Comparison of ENCODE assay signal across 9 mouse cellular contexts in genomic region chr19:45795406-45795944, GRCm38 (mm10). TPM values are rescaled to one million over a fixed set of nuclear protein-coding genes. Genes with fewer than 3 reads are reported as not detected.
DNase-seq lines count a peak whose midpoint lies in the region; ATAC-seq and TF ChIP-seq lines count a peak whose summit lies in the region.
"Had no signal": no experiment of that assay in that cellular context is flagged by ENCODE, and none has a peak within 500 bp of the region (broad histone marks: within the 10 kb centered on the region; RNA-seq: fewer than 3 reads in every experiment).

No protein-coding gene starts in this region.

- ATAC-seq in liver, embryonic 13.5 days (ENCODE audit: low read depth) = no peak
- peak; percentile 12; the same call in 1 of the 2 replicates for ATAC-seq in stomach, postnatal 0 days (ENCODE audit: low FRiP score, low TSS enrichment)

- peaks cover 16% of the 10 kb centered on the region for H3K4me1 ChIP-seq in testis, adult 2 months (ENCODE audit: control insufficient read depth, insufficient read depth, low read length)
- H3K4me1 ChIP-seq in liver, embryonic 13.5 days (replicated peaks) = peaks cover 24% of the 10 kb centered on the region
- no peaks in the 10 kb centered on the region; the same call in 1 of the 2 replicates for H3K4me1 ChIP-seq in stomach, postnatal 0 days (replicated peaks; ENCODE audit: control insufficient read depth, insufficient read depth)

- WGBS in liver, embryonic 13.5 days (ENCODE audit: insufficient replicate concordance) = 32% methylated on average over 15 of the region's 15 CpGs
- WGBS in stomach, postnatal 0 days = 23% methylated on average over 14 of the region's 15 CpGs

- 0 out of 2 replicates have a peak overlapping the region, but pooled peaks have one; percentile 25 for H3K4me3 ChIP-seq in testis, adult 2 months (ENCODE audit: control insufficient read depth, low read depth, low read length)
- H3K4me3 ChIP-seq in liver, embryonic 13.5 days (replicated peaks) = 0 out of 2 replicates have a peak overlapping the region, but pooled peaks have one; percentile 2
- no peak overlapping the region for H3K4me3 ChIP-seq in stomach, postnatal 0 days (ENCODE audit: low read depth, low read length)

- intact Hi-C loops in heart, postnatal 25 days (cut with DNase I) = no loop called here

- TF ChIP-seq EP300 in stomach, postnatal 0 days (optimal IDR thresholded peaks at IDR 0.05) = no peak

- no peak for TF ChIP-seq CTCF in testis, adult 2 months (IDR thresholded peaks at IDR 0.05; ENCODE audit: control insufficient read depth, insufficient read depth, insufficient replicate concordance, low read depth, low read length)
- TF ChIP-seq CTCF in stomach, postnatal 0 days (IDR thresholded peaks at IDR 0.05; ENCODE audit: low read depth) = no peak

- no peaks in the 10 kb centered on the region for H3K27me3 ChIP-seq in testis, adult 2 months (ENCODE audit: control insufficient read depth, insufficient read depth, low read length)
- no peaks in the 10 kb centered on the region for H3K27me3 ChIP-seq in liver, embryonic 13.5 days
- H3K27me3 ChIP-seq in stomach, postnatal 0 days (ENCODE audit: control insufficient read depth, insufficient read depth, low read length) = no peaks in the 10 kb centered on the region

- H3K4me2 ChIP-seq in liver, embryonic 13.5 days = peak overlapping the region; percentile 52
- H3K4me2 ChIP-seq in stomach, postnatal 0 days (replicated peaks; ENCODE audit: low read depth) = peak overlapping the region; percentile 34

- H3K9me3 ChIP-seq in liver, embryonic 13.5 days (replicated peaks) = no peaks in the 10 kb centered on the region; the same call in 1 of the 2 replicates
- H3K9me3 ChIP-seq in stomach, postnatal 0 days (ENCODE audit: control insufficient read depth, low read length) = no peaks in the 10 kb centered on the region

- no peak for TF ChIP-seq POLR2A in testis, adult 2 months (IDR thresholded peaks at IDR 0.05; ENCODE audit: control insufficient read depth, low read depth, low read length)

- H3K36me3 ChIP-seq in testis, adult 2 months (ENCODE audit: control insufficient read depth, insufficient read depth, low read length) = no peaks in the 10 kb centered on the region
- H3K36me3 ChIP-seq in liver, embryonic 13.5 days = no peaks in the 10 kb centered on the region
- no peaks in the 10 kb centered on the region for H3K36me3 ChIP-seq in stomach, postnatal 0 days (ENCODE audit: control insufficient read depth, insufficient read depth, low read length)

- peak overlapping the region; percentile 2; the same call in 1 of the 2 replicates for H3K27ac ChIP-seq in testis, adult 2 months (ENCODE audit: control insufficient read depth, insufficient read depth, low read depth, low read length)
- no peak overlapping the region for H3K27ac ChIP-seq in liver, embryonic 13.5 days
- no peak overlapping the region for H3K27ac ChIP-seq in stomach, postnatal 0 days (replicated peaks)

- H3K9ac ChIP-seq in liver, embryonic 13.5 days = no peak overlapping the region
- H3K9ac ChIP-seq in stomach, postnatal 0 days (ENCODE audit: low read length) = no peak overlapping the region

- DNase-seq in heart, adult 11 months = peak; percentile 78
- DNase-seq in heart, postnatal 25 days (ENCODE audit: low spot score) = no peak
- DNase-seq in testis, postnatal 14 days (ENCODE audit: low spot score) = no peak
- DNase-seq in liver, embryonic 13.5 days = no peak
- no peak for DNase-seq in stomach, postnatal 0 days (ENCODE audit: low spot score)
- no peak for DNase-seq in spleen, postnatal 10 days (ENCODE audit: low spot score in 2 of 2)
- DNase-seq in urinary bladder, postnatal 10 days (ENCODE audit: low spot score) = no peak

RNA-seq across cellular contexts. Expression of gene Mgea5, which starts 11.8 kb away (rescaled TPM):
- 10 to 100 TPM; 61.6 to 71.0 TPM for total RNA-seq in heart, postnatal 25 days (2021)
- polyA plus RNA-seq in testis, adult 2 months (2012; rRNA removed) = 52.2 and 56.7 TPM in 2 replicates
- 17.7 and 19.1 TPM in 2 replicates for polyA plus RNA-seq in liver, embryonic 13.5 days (2015; fragmentation: Nextera tagmentation; extraction: Ambion mirVana)
- polyA plus RNA-seq in stomach, postnatal 0 days (2015; fragmentation: Nextera tagmentation; extraction: Ambion mirVana) = 16.5 and 19.0 TPM in 2 replicates

RNA-seq across cellular contexts. Expression of gene Kcnip2, which starts 20.4 kb away (rescaled TPM):
- total RNA-seq in heart, postnatal 25 days (2021) = 100 to 1,000 TPM; 205 to 217 TPM
- 50.1 and 64.9 TPM in 2 replicates for polyA plus RNA-seq in testis, adult 2 months (2012; rRNA removed)
- 1.3 and 1.6 TPM in 2 replicates for polyA plus RNA-seq in liver, embryonic 13.5 days (2015; fragmentation: Nextera tagmentation; extraction: Ambion mirVana)
- polyA plus RNA-seq in stomach, postnatal 0 days (2015; fragmentation: Nextera tagmentation; extraction: Ambion mirVana) = 2.1 and 2.2 TPM in 2 replicates
- total RNA-seq: common myeloid progenitor, adult 5-6 weeks had no signal

RNA-seq across cellular contexts. Expression of gene Npm3, which starts 46.1 kb away (rescaled TPM):
- total RNA-seq in heart, postnatal 25 days (2021) = 10 to 100 TPM; 16.9 TPM
- polyA plus RNA-seq in testis, adult 2 months (2012; rRNA removed) = 212 and 245 TPM in 2 replicates
- 13.9 and 15.4 TPM in 2 replicates for polyA plus RNA-seq in liver, embryonic 13.5 days (2015; fragmentation: Nextera tagmentation; extraction: Ambion mirVana)
- 9.9 and 10.9 TPM in 2 replicates for polyA plus RNA-seq in stomach, postnatal 0 days (2015; fragmentation: Nextera tagmentation; extraction: Ambion mirVana)

RNA-seq across cellular contexts. Expression of gene Fgf8, which starts 52.8 kb away (rescaled TPM):
- total RNA-seq in heart, postnatal 25 days (2021) = not detected
- 1.4 and 1.5 TPM in 2 replicates for polyA plus RNA-seq in testis, adult 2 months (2012; rRNA removed)
- not detected in 2 replicates for polyA plus RNA-seq in liver, embryonic 13.5 days (2015; fragmentation: Nextera tagmentation; extraction: Ambion mirVana)
- polyA plus RNA-seq in stomach, postnatal 0 days (2015; fragmentation: Nextera tagmentation; extraction: Ambion mirVana) = not detected in 2 replicates
- total RNA-seq: common myeloid progenitor, adult 5-6 weeks had no signal

Comparison
In these comparisons a context has a peak if more than half of its experiments do, and no peak if none do; other contexts are left out.
1. RNA of gene Kcnip2, which starts 20.4 kb away (polyA plus RNA-seq): 50.1 to 64.9 TPM in testis, adult 2 months; 2.1 to 2.2 TPM in stomach, postnatal 0 days and 1.3 to 1.6 TPM in liver, embryonic 13.5 days; every median in the first group is over 10 times any median in the second.
2. RNA of gene Npm3, which starts 46.1 kb away (polyA plus RNA-seq): 212 to 245 TPM in testis, adult 2 months; 13.9 to 15.4 TPM in liver, embryonic 13.5 days and 9.9 to 10.9 TPM in stomach, postnatal 0 days; every median in the first group is over 10 times any median in the second.